Mouse (Mus musculus) testis, adult 2 months (tissue): ENCODE measurements at regions not wholly inside any gene's neighbourhood (a gene's known extent, or its start where the extent isn't known, plus 50 kb on each side); places are given as distances from the start of the nearest gene placed in this dataset.

ENCODE experiments used
- CTCF ChIP-seq: fragments of 200-500 bp; IDR thresholded peaks from 2 replicates; pipeline ENCODE4 v1.5.1; 2012; ENCODE audit warnings: low read depth, mild to moderate bottlenecking, inconsistent platforms, low read length, moderate library complexity; ENCODE audit not compliant: control insufficient read depth, insufficient read depth, insufficient replicate concordance
- POLR2A ChIP-seq: fragments of 200-500 bp; IDR thresholded peaks from 2 replicates; pipeline ENCODE4 v1.6.1; 2012; ENCODE audit warnings: low read depth, mild to moderate bottlenecking, inconsistent platforms, low read length, moderate library complexity; ENCODE audit not compliant: control insufficient read depth

DNA sequence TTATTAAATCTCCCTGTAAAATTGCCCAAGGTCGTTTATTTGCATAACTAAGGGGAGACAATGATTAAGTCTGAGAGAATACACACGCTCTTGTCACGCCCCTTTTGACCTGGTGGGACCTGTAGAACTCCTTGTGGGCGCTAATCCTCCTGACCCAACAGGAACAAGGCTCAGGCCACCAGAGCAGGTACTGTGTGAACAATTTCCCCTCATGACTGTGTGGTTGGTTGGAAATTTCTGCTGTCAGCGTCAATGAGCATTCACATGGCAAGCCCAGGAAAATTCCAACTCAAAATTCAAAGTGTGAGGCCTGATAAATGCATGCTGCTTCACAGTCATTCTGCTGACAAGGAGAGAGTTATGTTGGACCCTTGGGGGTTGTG is 74.2 kb upstream of the Bod1 start:
- TF ChIP-seq POLR2A (no peak), CTCF (no peak)
